Mouse (Mus musculus) heart, postnatal 36 days (tissue): ENCODE measurements at regions not wholly inside any gene's neighbourhood (a gene's known extent, or its start where the extent isn't known, plus 50 kb on each side); places are given as distances from the start of the nearest gene placed in this dataset.
"Not testable (repeated sequence)": the region's sequence is repeated elsewhere in the genome, so short reads cannot be mapped to it uniquely, and the experiment has no call there.

ENCODE experiments used
- DNase-seq, 2 experiments: peaks; one replicate each; pipeline ENCODE4 v3.0.0; 2021 to 2022
- intact Hi-C: fragments of 180-260 bp; cut with DNase I; formaldehyde crosslinking; loops from one replicate; pipeline ENCODE4 v1.15.1; 2025

DNA sequence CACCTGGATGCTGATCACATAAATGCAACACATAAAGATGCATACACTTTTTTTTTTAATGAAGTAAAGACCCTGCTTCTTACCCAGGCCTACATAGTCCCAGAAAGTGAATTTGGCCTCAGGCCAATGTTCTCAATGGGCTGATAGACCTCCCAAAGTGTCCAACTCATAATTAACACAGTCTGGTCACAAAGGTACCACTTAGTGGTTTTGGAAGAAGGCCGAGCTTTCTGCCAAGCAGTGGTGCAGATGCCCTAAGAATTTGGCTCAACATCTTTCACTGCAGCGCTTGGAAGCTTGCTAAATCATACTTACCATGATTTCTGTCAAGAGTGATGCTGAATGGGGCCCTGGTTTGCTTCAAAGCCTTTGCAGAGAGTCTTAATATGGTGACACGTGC is 706.4 kb upstream of the Rag2 start:
- DNase-seq, result no peak
- intact Hi-C loops, result no loop called here

DNA sequence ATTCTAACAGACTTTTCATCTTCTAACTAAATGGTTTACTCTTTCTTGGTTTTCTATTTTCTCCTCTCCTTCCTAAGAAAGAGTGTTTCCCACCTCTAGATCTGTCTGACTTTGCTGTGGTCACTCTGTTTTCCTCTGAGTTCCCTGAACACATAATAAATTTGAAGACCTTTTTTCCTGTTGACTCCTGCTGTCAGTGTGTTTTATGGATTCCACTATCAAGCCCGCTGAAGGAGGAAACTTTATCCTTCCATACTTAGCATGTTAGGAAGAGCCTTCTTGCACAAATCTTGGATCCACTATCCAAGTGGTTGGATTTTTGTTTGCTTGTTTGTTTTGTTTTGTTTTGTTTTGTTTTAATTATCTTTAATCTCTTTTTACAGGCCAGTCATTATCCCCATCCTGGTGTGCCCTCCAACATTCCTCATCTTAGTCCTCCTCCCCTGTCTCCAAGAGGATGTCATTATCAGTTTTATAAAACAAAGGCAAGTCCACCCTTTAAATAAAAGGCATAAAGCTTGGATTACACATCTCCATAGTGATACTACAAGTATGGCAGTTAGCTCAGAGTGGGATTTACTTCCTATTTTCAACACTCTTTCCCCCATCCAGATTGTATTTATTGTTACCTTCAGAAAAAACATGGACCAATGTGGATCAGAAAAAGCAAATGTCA is 704.8 kb upstream of the Rag2 start:
- intact Hi-C loops, result no loop called here
- no peak for DNase-seq

DNA sequence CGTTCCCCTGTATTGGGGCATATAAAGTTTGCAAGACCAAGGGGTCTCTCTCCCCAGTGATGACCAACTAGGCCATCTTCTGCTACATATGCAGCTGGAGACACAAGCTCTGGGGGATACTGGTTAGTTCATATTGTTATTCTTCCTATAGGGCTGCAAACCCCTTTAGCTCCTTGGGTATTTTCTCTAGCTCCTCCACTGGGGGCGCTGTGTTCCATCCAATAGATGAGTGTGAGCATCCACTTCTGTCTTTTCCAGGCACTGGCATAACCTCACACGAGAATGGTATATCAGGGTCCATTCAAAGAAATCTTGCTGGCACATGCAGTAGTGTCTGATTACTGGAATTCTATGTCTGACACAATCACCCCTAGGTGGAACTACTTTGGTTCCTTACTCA is 675.9 kb upstream of the Rag2 start:
- DNase-seq, intact Hi-C loops: not testable (repeated sequence)

DNA sequence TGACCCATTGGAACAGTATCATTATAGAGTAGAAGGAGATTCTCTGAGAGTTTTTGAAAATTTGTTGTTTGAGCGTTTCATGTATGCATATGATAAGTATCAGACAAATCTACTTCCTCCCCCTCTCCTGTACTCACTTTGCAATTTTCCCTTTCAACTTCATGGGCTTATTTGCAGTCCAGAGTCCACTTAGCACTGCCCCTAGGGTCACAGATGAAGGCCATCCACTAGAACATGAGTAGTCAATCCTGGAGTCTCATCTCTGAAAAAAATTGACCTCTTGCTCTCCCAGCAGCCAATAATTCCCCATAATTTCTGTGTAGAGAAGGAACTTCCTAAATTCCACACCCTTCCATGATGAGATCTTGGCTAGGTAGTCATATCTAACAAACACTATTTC is 665.1 kb upstream of the Rag2 start:
- intact Hi-C loops, result no loop called here
- no peak for DNase-seq

DNA sequence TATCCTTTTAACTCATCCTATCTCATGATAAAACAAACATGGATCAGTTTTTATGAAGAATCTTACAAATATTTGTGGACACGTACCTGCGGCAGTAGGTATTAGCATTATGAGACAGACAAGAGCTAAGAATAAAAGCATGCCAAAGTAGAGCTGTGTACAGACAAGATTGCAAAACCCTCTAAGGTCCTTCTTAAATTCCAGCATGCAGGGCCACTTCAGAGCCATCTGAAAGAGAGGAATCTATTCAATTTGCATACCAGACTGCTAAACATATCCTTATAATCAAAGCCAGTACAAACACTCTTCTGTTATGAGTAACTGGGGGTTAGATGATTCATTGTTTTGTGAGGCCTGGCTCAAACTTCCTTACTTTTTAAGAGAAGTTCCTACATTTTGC is 659.9 kb upstream of the Rag2 start:
- no peak for DNase-seq
- intact Hi-C loops, result no loop called here

DNA sequence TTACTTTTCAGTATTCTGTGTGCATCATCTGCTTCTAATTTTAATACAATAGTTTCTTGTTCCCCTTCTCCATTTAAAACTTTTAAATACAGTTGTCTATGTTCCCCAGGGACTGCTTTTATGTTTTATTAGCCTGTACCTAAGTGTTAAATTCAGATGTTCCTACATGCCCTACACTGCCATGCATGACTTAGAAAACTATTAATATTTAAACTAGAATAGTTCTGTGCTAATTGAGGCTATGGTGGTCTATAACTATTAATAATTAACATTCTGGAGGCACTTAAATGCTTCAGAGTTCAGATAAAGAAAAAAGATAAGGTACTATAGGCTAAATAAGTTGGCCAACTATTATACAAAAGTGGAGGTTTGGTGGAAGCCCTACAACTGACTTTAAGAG is 647.3 kb upstream of the Rag2 start:
- no peak for DNase-seq
- intact Hi-C loops, result no loop called here

DNA sequence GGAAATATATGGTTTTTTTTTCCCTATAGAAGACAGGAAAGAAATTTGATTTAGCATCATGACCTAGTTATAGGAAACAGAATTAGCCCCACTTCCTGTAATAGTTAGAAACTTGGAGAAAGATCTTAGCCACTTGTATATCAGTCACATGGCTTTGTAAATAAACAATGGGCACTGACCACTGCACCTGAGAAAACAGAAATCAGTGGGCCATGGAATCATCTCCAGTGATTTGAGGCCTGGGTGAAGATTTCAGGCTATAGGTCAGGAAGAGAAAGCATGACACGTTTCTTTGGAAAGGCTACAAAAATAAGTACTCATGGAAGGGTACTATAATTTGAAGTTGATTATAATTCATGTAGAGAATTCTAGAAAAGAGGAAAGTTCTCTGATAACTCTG is 642.2 kb upstream of the Rag2 start:
- no peak for DNase-seq
- intact Hi-C loops, result no loop called here

DNA sequence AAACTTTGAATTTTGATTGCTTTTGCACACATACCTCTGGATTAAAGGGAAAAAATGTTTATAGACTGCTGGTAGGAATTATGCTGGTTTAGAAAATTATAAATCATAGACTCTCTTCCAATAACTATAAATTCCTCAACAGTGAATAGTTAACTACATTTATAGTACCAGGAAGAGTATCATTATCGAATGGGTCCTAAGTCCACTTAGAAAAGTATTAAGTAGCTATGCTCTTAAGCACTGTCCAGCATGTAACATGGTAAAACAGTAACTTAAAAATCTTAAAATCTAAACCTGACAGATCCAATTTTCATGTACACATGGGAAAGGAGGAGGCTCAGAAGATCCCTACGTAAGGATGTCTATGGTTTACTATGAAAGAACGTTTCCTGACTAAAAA is 609.2 kb upstream of the Rag2 start:
- DNase-seq, result no peak
- intact Hi-C loops, result no loop called here

DNA sequence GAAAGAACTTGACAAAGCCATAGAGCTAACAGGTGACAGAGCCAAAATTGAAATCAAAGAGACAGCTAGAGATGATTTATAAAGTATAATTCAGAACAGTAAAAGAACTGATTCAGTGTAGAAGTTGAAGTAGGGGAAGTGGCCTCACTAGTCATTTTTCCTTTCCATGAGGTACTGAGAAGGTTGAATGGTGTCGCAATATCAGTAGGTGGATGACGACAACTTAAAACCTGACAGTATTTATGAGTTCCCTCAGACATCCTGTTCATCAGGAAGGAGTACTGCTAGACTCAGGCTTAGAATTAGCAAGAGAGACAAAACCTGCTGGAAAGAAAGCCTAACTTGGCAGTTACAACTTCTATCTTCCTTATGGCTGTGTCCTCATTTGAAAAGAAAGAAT is 605.1 kb upstream of the Rag2 start:
- intact Hi-C loops, result no loop called here
- DNase-seq, result no peak

DNA sequence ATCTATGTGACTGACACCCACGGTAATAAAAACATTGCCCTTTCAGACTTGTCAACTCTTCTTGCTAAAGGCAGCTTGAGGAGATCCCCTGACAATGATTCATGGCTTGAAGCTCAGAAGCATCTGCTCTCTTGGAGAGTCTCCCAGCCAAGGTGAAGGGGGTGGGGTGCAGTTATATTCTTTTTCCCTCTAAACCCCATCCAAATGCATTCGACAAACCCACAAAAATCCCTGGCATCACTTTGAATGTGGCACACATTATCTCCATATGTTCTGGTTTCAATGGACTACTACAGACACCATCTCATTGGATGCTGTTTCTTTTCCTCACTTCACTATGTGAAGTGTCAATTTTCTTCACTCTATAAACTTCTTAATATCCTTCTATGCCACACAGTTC is 603.0 kb upstream of the Rag2 start:
- intact Hi-C loops, result no loop called here

DNA sequence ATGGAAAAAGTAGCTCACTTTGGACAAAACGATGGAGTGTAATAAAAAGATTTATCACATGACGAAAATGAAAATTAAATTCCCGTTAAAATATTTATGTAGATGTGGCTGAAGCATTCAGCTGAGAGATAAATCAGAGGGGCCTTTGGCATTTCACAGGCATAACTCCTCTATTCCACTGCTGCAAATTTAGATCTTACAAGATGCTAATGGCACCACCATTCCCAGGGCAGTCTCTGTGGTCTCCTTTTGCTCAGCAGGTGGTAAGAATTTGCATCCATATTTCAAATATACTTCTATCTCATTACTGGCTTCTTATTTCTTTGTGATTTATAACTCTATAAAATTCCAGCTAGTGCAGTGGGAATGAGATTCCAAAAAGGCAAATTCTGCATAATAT is 581.5 kb upstream of the Rag2 start:
- DNase-seq, result no peak

More for the DNA sequence above, 603.0 kb upstream of the Rag2 start:
- no peak for DNase-seq

DNA sequence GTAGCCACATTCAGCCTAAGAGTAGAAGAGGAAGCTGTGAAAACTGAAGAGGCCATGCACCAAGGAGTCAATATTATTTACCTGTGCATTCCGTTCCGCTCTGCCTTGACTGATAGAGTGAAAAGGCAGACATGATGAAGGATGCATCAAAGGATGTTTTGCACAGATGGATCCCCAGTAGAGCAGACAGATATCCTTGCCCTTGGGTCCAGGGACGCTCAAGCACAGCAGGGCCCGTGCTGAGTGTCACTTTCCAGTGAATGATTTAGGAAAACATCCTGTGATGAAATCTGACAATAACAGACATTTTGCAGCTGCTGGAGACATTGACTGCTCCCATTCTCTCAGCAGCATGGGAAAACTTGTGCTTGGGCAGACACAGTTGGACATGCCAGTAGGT is 561.6 kb upstream of the Rag2 start:
- DNase-seq, result no peak
- intact Hi-C loops, result no loop called here

More for the DNA sequence above, 581.5 kb upstream of the Rag2 start:
- intact Hi-C loops, result no loop called here

DNA sequence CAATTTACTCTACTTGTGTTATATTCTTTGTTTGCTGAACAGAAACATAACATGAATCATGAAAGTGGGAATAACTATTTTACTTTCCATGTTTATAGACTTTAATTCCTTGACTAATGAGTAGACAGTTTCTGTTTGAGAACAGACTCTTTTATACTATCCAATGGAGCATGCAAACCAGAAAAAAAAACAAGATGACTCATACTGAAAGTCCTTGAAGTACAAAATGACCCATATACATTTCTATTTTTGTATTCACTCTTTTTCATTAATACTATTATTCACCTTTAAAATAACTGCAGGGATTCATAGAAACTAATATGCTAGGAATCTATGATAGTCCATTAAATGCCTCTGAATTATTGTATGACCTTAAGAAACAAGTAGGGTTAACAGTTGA is 549.5 kb upstream of the Rag2 start:
- no peak for DNase-seq
- intact Hi-C loops, result no loop called here

DNA sequence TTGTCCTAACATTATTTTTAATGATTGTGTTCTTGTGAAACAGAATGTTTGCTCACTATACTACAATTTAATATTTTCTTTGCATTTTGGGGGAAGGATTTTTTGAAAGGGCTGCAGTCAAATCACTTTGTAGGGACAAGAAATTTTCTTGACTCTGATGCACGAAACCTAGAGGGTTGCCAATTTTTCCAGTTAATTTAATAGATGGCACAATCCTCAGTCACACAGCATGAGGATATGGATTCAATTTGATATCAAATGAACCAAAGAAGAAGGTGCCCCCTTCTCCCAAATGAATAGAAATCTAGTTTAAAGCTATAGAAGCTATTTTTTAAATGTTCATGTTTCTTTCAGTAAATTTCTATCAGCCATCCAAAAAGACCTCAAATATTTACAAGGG is 544.3 kb upstream of the Rag2 start:
- DNase-seq, result no peak
- intact Hi-C loops, result no loop called here

DNA sequence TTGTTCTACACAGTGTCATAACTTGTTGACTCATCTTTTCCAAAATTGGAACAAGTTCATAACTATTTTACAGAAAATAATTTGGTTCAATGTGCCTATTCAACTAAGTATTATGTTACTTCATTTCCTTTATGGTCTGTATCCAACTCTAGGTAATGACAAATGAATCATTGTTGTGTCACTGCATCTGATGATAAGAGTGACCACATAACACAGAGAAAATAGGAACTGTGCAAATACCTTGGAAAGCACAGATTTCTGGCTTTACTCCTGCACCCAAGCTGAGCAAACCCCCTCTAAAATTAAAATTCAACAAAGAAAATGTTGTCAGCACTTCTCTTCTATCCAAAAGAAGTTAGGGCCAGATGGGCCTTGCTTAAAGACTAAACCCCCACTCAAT is 540.7 kb upstream of the Rag2 start:
- DNase-seq, result no peak
- intact Hi-C loops, result no loop called here

DNA sequence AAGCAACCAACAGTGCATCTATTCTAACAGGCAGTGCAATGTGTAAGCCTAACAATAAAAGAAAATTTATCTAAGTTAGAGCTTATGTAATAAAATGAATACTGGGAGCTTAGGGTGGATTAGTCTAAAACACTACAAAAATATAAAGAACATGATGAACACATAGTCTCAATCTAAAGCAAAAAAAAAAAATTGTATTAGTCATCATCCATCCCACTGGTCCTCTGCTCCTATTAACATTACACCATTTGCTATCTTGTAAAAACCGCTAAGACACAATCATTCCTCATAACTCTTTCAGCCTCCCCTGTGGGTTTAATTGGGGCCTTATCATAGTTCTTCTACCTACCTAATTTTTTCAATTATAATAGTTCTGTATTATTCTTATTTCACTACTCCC is 539.9 kb upstream of the Rag2 start:
- intact Hi-C loops, result no loop called here
- DNase-seq, result no peak

DNA sequence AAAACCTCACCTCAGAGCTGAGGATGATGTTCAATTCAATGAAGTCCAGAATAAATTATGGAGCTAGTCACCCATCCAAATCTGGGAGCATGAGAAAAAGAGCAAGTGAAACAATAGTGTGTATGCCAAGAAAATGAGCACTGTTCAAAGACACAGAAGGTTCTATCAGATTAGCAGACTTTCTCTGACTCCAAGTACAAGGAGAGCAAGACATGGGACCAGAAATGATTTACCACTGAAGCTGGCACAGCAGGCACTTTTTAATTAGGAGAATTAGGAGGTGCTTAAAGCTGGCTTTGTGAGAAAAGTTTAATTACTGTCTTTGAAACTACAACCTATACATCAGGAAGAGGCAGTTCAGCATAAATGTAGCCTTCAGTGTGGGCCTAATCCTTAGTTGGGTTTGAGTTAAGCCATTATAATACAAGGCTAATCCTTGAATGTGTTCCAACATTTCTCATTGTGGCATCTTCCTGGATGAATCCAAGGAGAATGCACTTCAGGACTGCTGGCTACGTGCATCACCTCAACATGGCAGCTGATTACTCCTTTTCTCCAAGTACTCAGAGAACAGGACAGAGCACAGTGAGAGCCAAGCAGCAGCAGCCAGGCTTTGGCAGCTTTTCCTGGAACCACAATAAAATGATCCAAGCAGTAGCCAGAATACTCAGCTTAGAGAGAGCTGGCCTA is 517.2 kb upstream of the Rag2 start:
- no peak for DNase-seq
- intact Hi-C loops, result no loop called here

DNA sequence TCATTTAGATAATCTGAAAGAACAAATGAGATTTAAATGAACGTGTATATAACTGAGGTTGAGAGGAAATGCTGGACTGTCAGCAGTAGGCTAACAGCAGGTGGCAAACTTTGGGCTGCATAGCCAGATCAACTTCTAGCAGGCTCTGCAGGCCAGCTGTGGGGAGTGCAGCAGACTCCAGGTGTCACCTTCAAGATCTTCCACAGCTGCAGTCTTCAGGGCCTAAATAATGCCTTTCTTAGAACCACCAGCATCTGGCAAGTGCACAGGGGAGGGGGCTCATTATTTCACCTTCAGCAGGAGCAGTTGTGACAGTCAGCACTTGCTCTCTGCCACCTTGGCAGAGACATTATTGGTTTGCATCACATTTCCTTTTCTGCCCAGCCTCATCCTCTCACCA is 487.7 kb upstream of the Rag2 start:
- intact Hi-C loops, result no loop called here
- no peak for DNase-seq

DNA sequence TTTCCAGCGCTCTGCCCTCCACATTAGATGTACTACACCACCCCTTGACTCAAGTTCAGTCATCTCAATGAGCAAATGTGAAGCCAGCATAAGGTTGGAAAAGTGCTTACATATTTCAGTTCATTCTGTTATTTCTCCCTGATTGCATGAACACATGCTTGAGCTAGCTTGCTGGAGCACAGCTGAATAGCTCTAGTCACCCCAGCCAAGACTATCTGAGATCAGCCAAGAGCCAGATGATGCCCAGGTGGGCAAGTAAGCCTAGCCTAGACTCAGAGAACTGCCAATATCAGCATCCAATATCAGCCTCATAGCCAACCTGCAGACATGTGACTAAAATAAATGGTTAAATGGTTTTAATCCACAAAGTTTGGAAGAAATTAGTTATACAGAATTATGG is 484.6 kb upstream of the Rag2 start:
- intact Hi-C loops, result no loop called here
- no peak for DNase-seq

DNA sequence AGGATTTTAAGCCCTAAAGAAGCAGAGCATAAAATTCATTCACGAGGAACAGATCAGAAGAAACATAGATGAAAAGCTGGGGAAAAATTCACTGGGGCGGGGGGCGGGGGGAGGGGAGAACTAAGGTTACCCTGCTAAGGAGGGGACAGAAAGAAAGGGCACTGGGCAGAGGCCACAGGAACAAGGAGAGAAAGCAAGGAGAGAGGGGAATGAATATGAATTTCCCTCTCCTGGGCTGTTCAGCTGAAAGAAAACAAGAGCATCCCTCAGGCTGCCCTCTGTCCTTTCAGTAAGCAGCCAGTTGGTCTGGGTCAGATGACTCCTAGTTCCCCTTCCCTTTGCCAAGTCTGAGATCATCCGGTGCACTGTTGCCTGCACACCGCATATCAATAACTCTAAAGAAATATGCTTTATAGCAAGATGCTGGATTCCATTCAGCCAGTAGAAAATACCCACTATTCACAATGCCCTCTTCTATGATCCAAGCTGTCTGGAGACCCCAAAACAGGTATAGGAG is 467.7 kb upstream of the Rag2 start:
- intact Hi-C loops, result no loop called here

DNA sequence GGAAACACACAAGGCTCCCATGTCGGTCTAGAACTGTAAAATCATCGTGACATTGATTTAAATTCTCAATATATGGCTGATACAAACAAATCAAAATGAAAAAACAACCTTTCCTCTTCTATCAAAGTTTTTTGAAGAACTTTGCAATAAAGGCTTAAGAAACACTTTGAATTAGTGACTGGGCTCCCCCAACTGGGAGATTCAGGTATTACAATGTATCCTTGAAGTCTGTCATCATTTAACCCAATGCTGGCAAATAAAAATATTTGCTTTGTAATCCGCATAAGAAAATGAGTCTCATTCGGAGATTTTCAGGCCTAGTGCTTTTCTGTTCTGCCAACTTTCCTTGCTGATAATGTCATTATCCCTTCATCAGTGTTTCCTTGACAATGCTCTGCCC is 465.2 kb upstream of the Rag2 start:
- no peak for DNase-seq

More for the DNA sequence above, 467.7 kb upstream of the Rag2 start:
- DNase-seq, result no peak

DNA sequence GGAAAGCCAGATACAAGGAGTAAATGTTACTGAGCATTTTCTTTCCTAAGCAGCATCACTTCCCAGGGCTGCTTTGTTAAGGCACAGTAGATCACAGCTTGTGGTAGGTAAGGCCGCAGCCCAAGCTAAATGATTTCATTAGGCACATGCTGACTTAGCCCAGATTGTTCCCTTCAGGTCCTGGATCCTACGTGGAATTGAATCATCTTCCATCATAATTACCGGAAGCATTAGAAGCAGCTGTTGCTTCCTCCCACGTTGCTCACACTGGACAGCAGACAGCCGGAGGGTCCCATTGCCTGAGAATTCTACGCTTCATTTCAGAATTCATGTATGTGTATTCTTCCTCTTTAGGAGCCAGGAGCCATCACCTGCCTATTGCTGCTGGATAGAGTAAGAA is 458.6 kb upstream of the Rag2 start:
- DNase-seq, result no peak
- intact Hi-C loops, result no loop called here

More for the DNA sequence above, 465.2 kb upstream of the Rag2 start:
- intact Hi-C loops, result no loop called here

DNA sequence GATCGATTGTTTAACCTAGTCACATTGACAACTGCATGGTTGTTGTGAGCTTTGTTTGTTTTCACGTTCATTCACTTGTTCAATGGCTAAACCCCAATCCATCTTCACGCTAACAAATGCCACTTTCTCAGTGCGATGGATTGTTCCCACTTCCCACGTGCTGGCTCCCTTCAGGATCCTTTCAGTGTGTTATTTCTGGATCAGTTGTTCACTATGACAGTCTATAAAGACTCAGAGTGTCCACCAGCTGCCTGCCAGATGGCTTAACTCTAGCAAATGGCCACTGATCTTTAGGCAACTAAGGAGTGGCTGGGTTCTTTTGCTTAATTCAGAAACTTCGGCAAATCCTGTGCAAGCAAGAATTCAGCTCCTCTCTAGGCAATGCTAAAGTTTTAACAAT is 451.7 kb upstream of the Rag2 start:
- DNase-seq, result no peak
- intact Hi-C loops, result no loop called here
